Mouse (Mus musculus) liver, embryonic 14.5 days (tissue): Measurements from ENCODE around the gene Aqp12.

ENCODE experiments used
- CTCF ChIP-seq: IDR thresholded peaks from 2 replicates; pipeline ENCODE4 v1.5.1; 2016; ENCODE audit warnings: antibody characterized with exemption, low read depth, control low read depth
- EP300 ChIP-seq: IDR thresholded peaks from 2 replicates; pipeline ENCODE4 v1.6.1; 2016; ENCODE audit warnings: antibody characterized with exemption, low read depth

DNA sequence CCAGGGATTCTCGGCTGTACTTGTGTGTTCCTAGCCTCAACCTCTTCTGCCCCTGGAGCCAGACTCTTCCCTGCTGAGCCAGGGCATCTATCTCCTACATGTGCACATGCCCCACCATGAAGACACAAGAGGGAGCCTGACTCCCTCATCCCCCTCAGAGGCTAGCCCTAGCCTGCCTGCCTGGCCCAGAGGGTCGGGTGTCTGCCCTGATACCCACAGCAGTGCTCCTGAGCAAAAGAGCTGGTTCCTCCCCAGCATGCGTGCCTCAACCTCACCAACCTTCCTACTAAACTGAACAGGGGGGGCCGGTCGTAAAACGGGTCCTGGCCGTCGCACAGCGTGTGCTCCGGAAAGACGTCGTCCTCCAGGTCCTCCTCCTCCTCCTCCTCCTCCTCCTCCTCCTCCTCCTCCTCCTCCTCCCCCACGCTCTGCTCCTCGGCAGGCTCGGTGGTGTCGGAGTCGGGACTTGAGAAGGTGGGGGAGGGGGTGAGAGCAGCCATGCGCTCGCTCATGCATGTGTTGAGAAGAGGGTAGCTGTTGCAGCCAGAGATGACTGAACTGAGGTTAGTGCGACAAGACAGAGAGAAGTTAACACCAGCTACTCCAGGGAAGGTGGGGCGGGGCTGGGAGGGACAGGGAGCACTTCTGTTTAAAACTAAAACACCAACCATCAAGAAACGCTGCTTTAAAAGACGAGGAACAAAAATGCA is 45.1 kb downstream of the Aqp12 start:
- TF ChIP-seq CTCF, result no peak
- no peak for TF ChIP-seq EP300
